Mouse (Mus musculus): ENCODE data around the gene Hgd. TPM values are rescaled to one million over a fixed set of nuclear protein-coding genes. Genes with fewer than 3 reads are reported as not detected.

Hgd gene
- polyA plus RNA-seq (2012; rRNA removed) = 0.25 and 0.31 TPM in 2 replicates

DNA sequence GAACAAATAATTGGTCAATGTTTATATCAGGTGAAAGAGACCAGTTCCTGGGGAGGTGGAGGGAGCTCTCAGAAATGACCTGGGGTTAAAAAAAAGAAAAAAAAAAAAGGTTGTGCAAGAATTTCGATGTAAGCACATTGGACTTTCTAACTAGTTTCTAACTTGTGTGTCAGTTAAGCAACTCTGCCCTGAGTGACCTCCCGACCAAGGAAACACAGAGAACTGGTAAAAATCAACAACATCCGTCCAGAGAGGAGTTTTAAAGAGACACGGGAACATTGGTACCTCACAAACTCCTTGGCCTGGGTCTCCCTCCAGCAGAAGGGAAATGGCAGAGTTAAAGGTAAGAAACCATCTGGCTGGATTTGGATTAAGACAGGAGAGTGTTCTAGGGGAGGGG is at the start of gene Hgd:
TSS of gene Hgd (plus strand) at position 160 of the 400 bp plus-strand sequence.
- TF ChIP-seq POLR2A (IDR thresholded peaks at IDR 0.05; ENCODE audit: borderline replicate concordance, extremely low read depth, low read depth, low read length) (no peak), CTCF (IDR thresholded peaks at IDR 0.05; ENCODE audit: insufficient read depth, low read length) (no peak)
- Histone ChIP-seq H3K4me1 (ENCODE audit: control insufficient read depth, insufficient read depth, low read length) (no peaks in the 10 kb centered on the region), H3K4me3 (replicated peaks; ENCODE audit: extremely low read depth, low read depth, low read length) (no peak within 1 kb of the TSS)
- 46% methylated on average over 4 of the region's 4 CpGs for WGBS
- DNase-seq = no peak

DNA sequence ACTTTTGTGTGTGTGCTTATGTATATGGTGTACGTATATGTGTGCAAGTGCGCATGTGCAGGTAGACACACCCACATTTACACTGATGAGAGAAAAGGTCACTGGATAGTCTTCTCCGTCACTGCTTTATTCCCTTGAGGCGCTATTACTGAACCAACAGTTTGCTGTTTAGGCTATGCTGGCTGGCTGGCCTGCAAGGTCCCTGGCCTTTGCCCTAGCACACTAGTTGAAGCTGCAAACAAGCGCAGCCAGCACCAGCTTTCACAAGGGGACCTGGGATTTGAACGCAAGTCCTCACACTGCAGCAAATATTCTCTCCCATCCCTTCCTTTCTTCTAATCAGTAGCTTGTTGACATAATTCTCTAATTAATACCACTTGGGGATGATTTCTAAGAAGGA is 49.8 kb upstream of the Hgd start:
- DNase-seq = no peak
- no peak for TF ChIP-seq POLR2A (IDR thresholded peaks at IDR 0.05; ENCODE audit: borderline replicate concordance, extremely low read depth, low read depth, low read length)
- no peak for TF ChIP-seq CTCF (IDR thresholded peaks at IDR 0.05; ENCODE audit: insufficient read depth, low read length)
- WGBS = 85% methylated on average over 6 of the region's 6 CpGs
- H3K4me1 ChIP-seq (ENCODE audit: control insufficient read depth, insufficient read depth, low read length) = peaks cover 2% of the 10 kb centered on the region; the same call in 1 of the 2 replicates
- no peak overlapping the region for H3K4me3 ChIP-seq (replicated peaks; ENCODE audit: extremely low read depth, low read depth, low read length)

GRCm38 (mm10) chr16:37532046-37532445 is 47.9 kb upstream of the Hgd start:
- no peak for TF ChIP-seq POLR2A (IDR thresholded peaks at IDR 0.05; ENCODE audit: borderline replicate concordance, extremely low read depth, low read depth, low read length)
- TF ChIP-seq CTCF (IDR thresholded peaks at IDR 0.05; ENCODE audit: insufficient read depth, low read length) = no peak
- Histone ChIP-seq H3K4me3 (replicated peaks; ENCODE audit: extremely low read depth, low read depth, low read length) (no peak overlapping the region), H3K4me1 (ENCODE audit: control insufficient read depth, insufficient read depth, low read length) (peaks cover 2% of the 10 kb centered on the region; the same call in 1 of the 2 replicates)
- WGBS = 82% methylated on average over 1 of the region's 1 CpGs
- DNase-seq = no peak

DNA sequence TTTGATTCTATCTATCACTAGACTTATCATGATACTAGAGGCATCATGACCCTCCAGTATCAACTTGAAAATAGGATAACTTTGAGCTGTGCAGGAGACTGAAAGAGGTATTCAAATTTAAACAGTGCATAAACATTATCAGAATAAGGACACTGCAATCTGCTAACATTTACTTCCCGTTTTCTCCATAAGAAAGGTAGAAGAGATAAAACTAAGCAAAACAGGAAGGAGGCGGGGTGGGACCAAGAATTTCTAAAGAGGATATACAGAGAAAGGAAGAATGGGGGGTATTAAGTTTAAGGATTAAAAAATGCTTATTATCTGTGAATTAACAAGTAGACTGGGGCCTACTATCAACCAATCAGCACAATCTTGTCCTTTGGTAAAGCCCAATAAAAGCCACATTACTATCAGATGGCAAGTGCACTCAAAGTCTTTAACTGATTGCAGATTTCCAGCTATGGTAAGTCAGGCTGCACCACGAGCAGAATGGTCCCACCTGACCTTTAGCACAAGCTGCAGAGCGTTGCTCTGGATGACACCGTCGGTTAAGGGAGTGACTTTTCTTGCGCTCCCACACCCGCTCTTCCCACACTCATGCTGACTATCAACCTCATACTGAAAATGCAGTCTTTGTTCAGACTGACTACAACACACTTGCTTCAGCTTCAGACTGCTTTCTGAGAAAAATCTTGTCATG is 46.4 kb upstream of the Hgd start:
- Histone ChIP-seq H3K4me3 (replicated peaks; ENCODE audit: extremely low read depth, low read depth, low read length) (no peak overlapping the region), H3K4me1 (ENCODE audit: control insufficient read depth, insufficient read depth, low read length) (peaks cover 2% of the 10 kb centered on the region; the same call in 1 of the 2 replicates)
- no peak for TF ChIP-seq POLR2A (IDR thresholded peaks at IDR 0.05; ENCODE audit: borderline replicate concordance, extremely low read depth, low read depth, low read length)
- TF ChIP-seq CTCF (IDR thresholded peaks at IDR 0.05; ENCODE audit: insufficient read depth, low read length) = no peak
- no peak for DNase-seq
- WGBS = 79% methylated on average over 8 of the region's 8 CpGs

DNA sequence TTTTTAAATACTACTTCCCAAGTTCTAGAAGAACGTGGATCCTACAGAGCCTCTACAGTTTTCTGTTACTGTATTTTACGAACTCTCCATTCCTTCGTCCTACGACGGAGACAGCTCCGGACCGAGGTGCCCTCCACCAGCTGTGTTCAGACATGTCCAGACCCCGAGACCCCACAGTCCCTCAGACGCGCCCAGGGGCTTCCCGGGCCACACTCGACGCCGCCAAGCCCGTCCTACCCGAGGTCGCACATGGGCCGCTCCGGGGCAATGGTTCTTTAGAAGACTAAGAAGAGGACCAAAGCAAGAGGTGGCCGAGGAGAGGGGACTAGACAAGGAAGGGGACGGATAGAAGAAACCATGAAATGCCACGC is 40.7 kb upstream of the Hgd start:
- no peak for TF ChIP-seq CTCF (IDR thresholded peaks at IDR 0.05; ENCODE audit: insufficient read depth, low read length)
- TF ChIP-seq POLR2A (IDR thresholded peaks at IDR 0.05; ENCODE audit: borderline replicate concordance, extremely low read depth, low read depth, low read length) = no peak
- no peak for DNase-seq
- no peaks in the 10 kb centered on the region for H3K4me1 ChIP-seq (ENCODE audit: control insufficient read depth, insufficient read depth, low read length)
- peak overlapping the region; percentile 77 for H3K4me3 ChIP-seq (replicated peaks; ENCODE audit: extremely low read depth, low read depth, low read length)
- WGBS = under 1% methylated on average over 22 of the region's 22 CpGs

DNA sequence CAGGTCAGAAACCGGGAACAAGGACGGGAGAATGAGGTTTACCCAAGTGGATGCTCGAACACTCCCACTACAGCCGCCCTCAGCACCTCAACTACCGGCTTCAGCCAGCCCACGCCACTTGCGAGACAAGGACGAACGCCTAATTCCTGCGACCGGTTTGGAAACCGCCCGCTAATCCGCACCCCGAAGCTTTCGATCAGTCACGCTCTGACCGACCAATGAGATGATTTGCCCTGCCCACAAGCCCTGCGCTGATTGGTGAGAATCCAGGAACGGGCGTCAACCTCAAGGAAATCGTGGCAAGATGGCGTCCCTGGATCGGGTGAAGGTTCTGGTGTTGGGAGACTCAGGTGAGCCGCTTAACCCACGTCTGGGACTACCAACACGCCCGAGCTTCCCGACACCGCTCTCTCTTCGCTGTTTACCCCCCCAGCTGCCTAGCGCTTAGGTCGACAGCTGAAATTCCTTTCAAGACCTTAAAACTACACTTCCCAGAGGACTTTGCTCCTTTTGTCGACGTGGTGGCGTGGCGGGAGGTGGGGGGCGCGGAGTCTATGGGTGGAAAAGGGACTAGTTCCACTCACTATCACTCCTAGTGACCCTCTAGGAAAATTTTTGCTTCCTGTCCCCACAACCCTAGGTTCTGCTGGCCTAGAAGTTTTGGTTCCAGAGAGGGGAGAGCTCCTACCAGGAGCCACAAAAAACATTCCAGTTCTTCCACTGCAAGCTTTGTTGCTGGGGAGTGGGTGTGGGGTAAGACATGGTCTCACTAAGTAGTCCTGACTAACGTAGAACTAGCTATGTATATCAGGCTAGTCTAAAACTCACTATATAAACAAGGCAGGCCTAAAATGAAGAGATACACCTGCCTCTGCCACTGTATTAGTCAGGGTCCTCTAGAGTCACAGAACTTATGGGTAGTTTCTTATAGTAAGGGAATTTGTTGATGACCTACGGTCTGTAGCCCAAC is 40.1 kb upstream of the Hgd start, which contains the start of the genes Gtf2e1 and Rabl3:
TSS of gene Gtf2e1 (minus strand) at position 179 of the 970 bp plus-strand sequence.
TSS of gene Rabl3 (plus strand) at position 275 of the 970 bp plus-strand sequence.
- 1% methylated on average over 41 of the region's 41 CpGs for WGBS
- TF ChIP-seq CTCF (IDR thresholded peaks at IDR 0.05; ENCODE audit: insufficient read depth, low read length) = no peak
- peak; percentile 79; the same call in 1 of the 2 replicates for TF ChIP-seq POLR2A (IDR thresholded peaks at IDR 0.05; ENCODE audit: borderline replicate concordance, extremely low read depth, low read depth, low read length)
- H3K4me1 ChIP-seq (ENCODE audit: control insufficient read depth, insufficient read depth, low read length) = no peaks in the 10 kb centered on the region
- peak within 1 kb of the TSS; percentile 99 for H3K4me3 ChIP-seq (replicated peaks; ENCODE audit: extremely low read depth, low read depth, low read length)
- peak; percentile 98 for DNase-seq

GRCm38 (mm10) chr16:37540776-37541175 is 39.2 kb upstream of the Hgd start:
- no peak for TF ChIP-seq CTCF (IDR thresholded peaks at IDR 0.05; ENCODE audit: insufficient read depth, low read length)
- TF ChIP-seq POLR2A (IDR thresholded peaks at IDR 0.05; ENCODE audit: borderline replicate concordance, extremely low read depth, low read depth, low read length) = no peak
- no peaks in the 10 kb centered on the region for H3K4me1 ChIP-seq (ENCODE audit: control insufficient read depth, insufficient read depth, low read length)
- DNase-seq = no peak
- no peak overlapping the region for H3K4me3 ChIP-seq (replicated peaks; ENCODE audit: extremely low read depth, low read depth, low read length)
- WGBS = 76% methylated on average over 6 of the region's 6 CpGs

- no peak for TF ChIP-seq POLR2A (IDR thresholded peaks at IDR 0.05; ENCODE audit: borderline replicate concordance, extremely low read depth, low read depth, low read length)
- no peak for TF ChIP-seq CTCF (IDR thresholded peaks at IDR 0.05; ENCODE audit: insufficient read depth, low read length)
- DNase-seq = no peak
- 69% methylated on average over 5 of the region's 5 CpGs for WGBS
Observed at GRCm38 (mm10) chr16:37546312-37546711, 33.6 kb upstream of the Hgd start.

GRCm38 (mm10) chr16:37550266-37550665 is 29.7 kb upstream of the Hgd start:
- no peak for DNase-seq
- no peak for TF ChIP-seq CTCF (IDR thresholded peaks at IDR 0.05; ENCODE audit: insufficient read depth, low read length)
- TF ChIP-seq POLR2A (IDR thresholded peaks at IDR 0.05; ENCODE audit: borderline replicate concordance, extremely low read depth, low read depth, low read length) = no peak
- Histone ChIP-seq H3K4me1 (ENCODE audit: control insufficient read depth, insufficient read depth, low read length) (no peaks in the 10 kb centered on the region), H3K4me3 (replicated peaks; ENCODE audit: extremely low read depth, low read depth, low read length) (no peak overlapping the region)
- WGBS = 69% methylated on average over 3 of the region's 3 CpGs

More at GRCm38 (mm10) chr16:37546312-37546711, 33.6 kb upstream of the Hgd start:
- Histone ChIP-seq H3K4me3 (replicated peaks; ENCODE audit: extremely low read depth, low read depth, low read length) (no peak overlapping the region), H3K4me1 (ENCODE audit: control insufficient read depth, insufficient read depth, low read length) (no peaks in the 10 kb centered on the region)
